Mouse (Mus musculus) embryonic fibroblast, embryonic 13.5 days (primary cell): ENCODE results near the gene Gm21885.

ENCODE experiments used
- CTCF ChIP-seq: IDR thresholded peaks from 2 replicates; pipeline ENCODE4 v1.5.1; 2011; ENCODE audit warnings: mild to moderate bottlenecking, control low read depth, low read length, moderate library complexity, borderline replicate concordance; ENCODE audit not compliant: insufficient read depth
- POLR2A ChIP-seq: IDR thresholded peaks from 2 replicates; pipeline ENCODE4 v1.6.1; 2011; ENCODE audit warnings: low read depth, mild to moderate bottlenecking, control low read depth, low read length, moderate library complexity

DNA sequence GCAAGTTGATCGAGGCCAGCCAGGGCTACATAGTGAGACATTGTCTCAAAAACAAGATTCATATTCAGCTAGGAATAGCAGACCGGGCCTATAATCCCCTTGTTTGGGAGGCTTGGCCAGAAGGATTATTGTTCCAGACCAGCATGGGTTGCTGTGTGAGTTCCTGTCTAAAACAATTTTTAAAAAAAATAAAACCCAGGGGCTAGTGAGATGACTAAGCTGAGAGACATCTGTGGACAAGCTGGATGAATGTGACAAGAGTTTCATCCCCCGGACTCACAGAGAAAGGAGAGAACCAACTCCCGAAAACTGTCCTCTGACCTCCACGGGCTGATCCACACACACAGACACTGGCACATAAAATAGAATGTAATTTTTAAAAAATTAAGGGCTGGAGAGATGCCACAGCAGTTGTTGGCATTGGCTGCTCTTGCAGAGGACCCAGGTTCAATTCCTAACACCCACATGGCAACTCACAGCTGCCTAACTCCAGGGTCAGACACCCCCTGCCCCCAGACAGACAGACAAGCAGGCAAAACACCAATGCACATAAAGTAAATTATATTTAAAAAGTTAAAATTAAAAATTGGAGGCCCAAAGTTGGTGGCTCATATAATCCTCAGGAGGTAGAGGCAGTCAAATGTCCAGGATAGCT is 41.7 kb downstream of the Gm21885 start:
- no peak for TF ChIP-seq CTCF
- TF ChIP-seq POLR2A, result no peak
